Mouse (Mus musculus) gastrocnemius, adult 18-20 months (tissue): ENCODE measurements around the gene Fam83d. TPM values are rescaled to one million over a fixed set of nuclear protein-coding genes. Genes with fewer than 3 reads are reported as not detected.

ENCODE experiments used
- DNase-seq: peaks from one replicate; pipeline ENCODE4 v3.0.0; 2021; ENCODE audit warnings: low spot score
- microRNA-seq: library from miRNA; unstranded; fragments of <30 nt; microRNA quantifications from one replicate; pipeline ENCODE4 v1.2.0, GENCODE M21; 2021
- total RNA-seq, 2 experiments: library from RNA; stranded (reverse); gene quantifications; 2 replicates each; pipeline ENCODE4 v1.2.3; 2021

Gene Fam83d
- total RNA-seq, 2 experiments from 2014 or later = 2.0 to 4.1 TPM

- no peak for DNase-seq
These were observed 35.7 kb downstream of the Fam83d start for GRCm38 (mm10) chr2:158803575-158803974.

DNA sequence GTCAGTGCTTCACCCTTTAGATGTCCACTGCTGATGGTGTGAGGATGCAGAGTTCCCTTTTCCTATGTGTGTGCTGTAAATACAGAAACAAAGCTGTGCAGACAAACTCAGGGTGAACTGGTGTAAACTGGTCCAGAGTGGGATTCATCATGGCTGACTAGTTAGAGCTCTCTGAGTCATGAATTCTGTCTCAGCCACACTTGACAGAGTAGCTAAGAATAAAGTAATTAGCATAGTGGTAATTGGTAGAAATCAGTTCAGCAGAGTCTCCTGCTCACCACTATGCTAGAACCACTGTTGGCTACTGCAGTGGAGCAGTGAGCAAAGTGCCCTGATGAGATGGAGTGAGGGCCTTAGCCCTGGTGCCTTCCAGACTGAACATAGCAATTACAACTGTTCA, 47.8 kb downstream of the Fam83d start:
- no peak for DNase-seq

- DNase-seq = no peak
These were observed 48.3 kb downstream of the Fam83d start for GRCm38 (mm10) chr2:158816239-158816638.

DNA sequence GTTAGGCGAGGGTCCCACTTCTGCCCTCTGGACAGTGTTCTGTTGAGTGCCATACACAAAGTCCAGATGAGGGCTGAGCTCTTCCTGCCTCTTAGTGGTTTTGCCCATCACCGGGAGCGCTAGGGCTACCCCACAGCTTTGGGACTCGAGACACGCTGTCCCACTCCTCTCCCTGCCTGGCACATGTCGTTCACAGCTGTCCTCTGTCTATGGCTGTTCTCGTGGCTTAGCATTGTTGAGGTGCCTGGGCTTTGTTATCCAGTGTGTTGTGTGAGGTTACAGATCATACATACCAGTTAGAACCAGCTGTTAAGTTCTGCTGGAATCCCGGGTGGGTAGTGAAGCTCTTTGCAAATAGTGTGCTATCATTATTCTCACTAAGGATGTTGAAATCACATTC, 49.8 kb downstream of the Fam83d start:
- no peak for DNase-seq

DNA sequence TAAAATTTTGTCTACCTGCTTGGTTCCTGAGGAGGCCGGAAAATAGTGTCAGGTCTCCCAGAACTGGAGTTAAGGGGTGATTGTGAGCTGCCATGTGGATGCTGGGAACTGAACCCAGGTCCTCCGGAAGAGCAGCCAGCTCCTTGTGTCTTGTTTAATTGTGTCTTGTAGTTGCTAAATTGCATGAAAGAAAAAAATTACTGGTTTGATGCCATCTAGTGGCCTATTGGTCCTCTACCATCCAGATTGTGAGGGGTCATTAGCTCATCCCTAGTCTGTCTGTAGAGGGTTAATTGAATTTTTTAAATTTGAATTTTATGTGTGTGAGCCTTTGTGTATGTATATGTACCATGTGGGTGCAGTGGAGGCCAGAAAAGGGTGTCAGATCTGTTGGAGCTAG, 60.2 kb downstream of the Fam83d start:
- no peak for DNase-seq

- DNase-seq = no peak
These were observed 61.9 kb downstream of the Fam83d start for GRCm38 (mm10) chr2:158829746-158830145.

GRCm38 (mm10) chr2:158833221-158833620, 65.3 kb downstream of the Fam83d start:
- no peak for DNase-seq

DNA sequence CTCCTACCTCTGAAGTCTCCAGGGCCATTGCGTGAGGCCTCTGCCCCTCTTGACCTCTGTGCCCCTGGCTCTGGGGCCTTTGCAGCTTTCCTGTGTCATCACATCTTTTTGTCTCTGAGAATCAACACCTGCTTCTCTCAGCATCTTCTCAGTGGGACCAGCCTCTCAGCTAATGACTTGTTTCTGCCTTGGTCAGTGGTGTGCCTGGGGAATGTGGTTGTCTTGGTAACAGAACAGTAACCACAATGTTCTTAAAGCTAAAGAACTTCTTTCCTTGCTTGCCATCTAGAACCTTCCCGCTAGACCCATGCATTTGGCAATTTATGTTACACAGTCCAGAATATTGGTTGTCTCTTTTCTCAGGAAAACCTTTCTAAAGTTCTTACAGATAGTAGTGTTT, 65.8 kb downstream of the Fam83d start:
- no peak for DNase-seq

Small RNA genes within 50 kb of the gene (microRNA-seq; reads per million reads assigned to microRNA genes)
- gene Gm26141 = not detected

Other genes with a start within 250 kb of the Fam83d start
- gene Slc32a1, start 157.3 kb upstream of the Fam83d start, total RNA-seq = not detected
- 1 to 10 TPM; 3.8 to 4.0 TPM for gene Actr5, start 143.2 kb upstream of the Fam83d start, total RNA-seq
- 1 to 10 TPM; 2.3 to 4.4 TPM for gene Ppp1r16b, start 102.7 kb upstream of the Fam83d start, total RNA-seq
- gene Dhx35, start 26.7 kb downstream of the Fam83d start, total RNA-seq = 10 to 100 TPM in 1 of 2 experiments, 1 to 10 TPM in 1; 9.5 to 10.9 TPM